In the genomic region with DNA sequence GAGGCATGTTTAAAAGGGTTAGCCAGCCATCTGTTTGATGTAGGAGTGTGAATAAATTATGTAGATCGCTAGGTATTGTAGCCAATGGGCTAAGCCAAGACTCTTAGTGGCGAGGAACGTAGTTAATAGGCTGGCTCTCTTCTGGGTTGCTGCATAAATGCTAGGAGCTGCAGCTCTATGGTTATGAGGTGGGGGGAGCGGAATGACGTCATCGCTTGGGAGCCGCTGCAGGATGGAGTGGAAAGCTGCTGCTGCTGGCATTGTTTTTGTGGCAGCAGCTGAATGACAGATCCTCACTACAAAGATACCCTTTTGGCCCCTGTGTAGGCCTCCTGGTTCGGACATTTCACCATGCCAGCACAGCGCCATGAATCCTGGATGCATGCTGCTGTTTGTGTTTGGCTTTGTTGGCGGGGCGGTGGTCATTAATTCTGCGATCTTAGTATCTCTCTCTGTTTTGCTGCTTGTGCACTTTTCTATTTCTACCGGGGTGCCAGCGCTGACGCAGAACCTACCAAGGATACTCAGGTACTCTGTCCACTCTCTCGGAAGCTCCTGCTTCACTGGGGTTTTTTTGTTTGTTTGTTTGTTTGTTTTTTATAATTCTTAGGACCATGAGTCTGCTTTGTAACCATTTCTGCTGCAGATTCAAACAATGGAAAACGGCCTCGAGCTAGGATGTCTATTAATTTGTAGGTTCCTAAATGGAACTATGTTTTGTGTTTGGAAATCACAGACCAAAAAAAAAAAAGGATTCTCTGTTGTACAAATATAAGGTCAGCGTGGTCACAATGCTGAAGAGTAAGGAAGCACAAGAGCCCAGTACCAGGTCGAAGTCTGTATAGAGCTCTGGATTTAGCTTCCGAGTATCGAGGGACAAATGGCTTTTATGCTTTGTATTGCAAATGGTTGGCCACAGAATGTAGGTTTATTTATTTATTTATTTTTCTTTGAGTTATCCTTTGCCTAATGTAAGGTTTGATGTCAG, we compare ENCODE assay signal across 8 mouse cellular contexts. TPM values are rescaled to one million over a fixed set of nuclear protein-coding genes. Genes with fewer than 3 reads are reported as not detected.
DNase-seq lines count a peak whose midpoint lies in the region; ATAC-seq and TF ChIP-seq lines count a peak whose summit lies in the region.

No protein-coding gene starts in this region.

- H3K4me1 ChIP-seq in cortical plate, adult 2 months (ENCODE audit: control insufficient read depth, insufficient read depth, low read length), result peaks cover 4% of the 10 kb centered on the region
- peaks cover 29% of the 10 kb centered on the region for H3K4me1 ChIP-seq in hindbrain, embryonic 13.5 days (replicated peaks)
- H3K4me1 ChIP-seq in lung, embryonic 16.5 days (replicated peaks; ENCODE audit: control insufficient read depth, insufficient read depth, low read length), result peaks cover 2% of the 10 kb centered on the region
- no peaks in the 10 kb centered on the region for H3K4me1 ChIP-seq in thymus, adult 2 months (replicated peaks; ENCODE audit: control insufficient read depth, insufficient read depth, low read length)

- peak overlapping the region; percentile 76 for H3K4me2 ChIP-seq in hindbrain, embryonic 13.5 days
- peak overlapping the region; percentile 59 for H3K4me2 ChIP-seq in lung, embryonic 16.5 days (ENCODE audit: low read depth, low read length)

- TF ChIP-seq POLR2A in cortical plate, adult 2 months (IDR thresholded peaks at IDR 0.05; ENCODE audit: extremely low read depth, insufficient read depth, low read length), result peak; percentile 96
- no peak for TF ChIP-seq POLR2A in thymus, adult 2 months (IDR thresholded peaks at IDR 0.05; ENCODE audit: control insufficient read depth, extremely low read depth, insufficient read depth, low read length, poor library complexity)

- H3K36me3 ChIP-seq in hindbrain, embryonic 13.5 days, result peaks cover 8% of the 10 kb centered on the region
- H3K36me3 ChIP-seq in lung, embryonic 16.5 days (ENCODE audit: control insufficient read depth, insufficient read depth, low read length), result no peaks in the 10 kb centered on the region
- peaks cover 9% of the 10 kb centered on the region; the same call in 1 of the 2 replicates for H3K36me3 ChIP-seq in thymus, adult 2 months (ENCODE audit: control insufficient read depth, insufficient read depth, low read length)

- peak; percentile 74 for DNase-seq in adrenal gland, adult 8-10 months
- peak; percentile 75 for DNase-seq in gastrocnemius, adult 2 months
- peak; percentile 87 to 96 for DNase-seq in layer of hippocampus, postnatal 14 days (ENCODE audit: low spot score in 2 of 2)
- DNase-seq in retina, postnatal 1 day, result peak; percentile 98
- DNase-seq in thymus, adult 2 months, result no peak

- peak; percentile 100 for ATAC-seq in hindbrain, embryonic 13.5 days (ENCODE audit: low FRiP score)
- ATAC-seq in lung, embryonic 16.5 days (ENCODE audit: low read depth), result peak; percentile 95

- no peaks in the 10 kb centered on the region for H3K27me3 ChIP-seq in hindbrain, embryonic 13.5 days
- no peaks in the 10 kb centered on the region for H3K27me3 ChIP-seq in lung, embryonic 16.5 days (ENCODE audit: control insufficient read depth, insufficient read depth, low read depth, low read length)
- no peaks in the 10 kb centered on the region for H3K27me3 ChIP-seq in thymus, adult 2 months (ENCODE audit: control insufficient read depth, insufficient read depth, low read length)

- H3K9ac ChIP-seq in hindbrain, embryonic 13.5 days, result peak overlapping the region; percentile 82
- peak overlapping the region; percentile 50 for H3K9ac ChIP-seq in lung, embryonic 16.5 days (ENCODE audit: low read length)

- TF ChIP-seq CTCF in cortical plate, adult 2 months (IDR thresholded peaks at IDR 0.05; ENCODE audit: extremely low read depth, insufficient read depth, low read length), result no peak
- no peak for TF ChIP-seq CTCF in gastrocnemius, adult 2 months (IDR thresholded peaks at IDR 0.05)
- no peak for TF ChIP-seq CTCF in thymus, adult 2 months (IDR thresholded peaks at IDR 0.05; ENCODE audit: borderline replicate concordance, control insufficient read depth, extremely low read depth, insufficient read depth, low read length, poor library complexity)

- intact Hi-C loops in gastrocnemius, adult 2 months (cut with DNase I), result no loop called here

- WGBS in hindbrain, embryonic 13.5 days, result 2% methylated on average over 22 of the region's 22 CpGs
- WGBS in lung, embryonic 16.5 days, result 5% methylated on average over 22 of the region's 22 CpGs
- WGBS in thymus, adult 2 months, result 89% methylated on average over 22 of the region's 22 CpGs

- H3K9me3 ChIP-seq in hindbrain, embryonic 13.5 days, result no peaks in the 10 kb centered on the region
- H3K9me3 ChIP-seq in lung, embryonic 16.5 days (ENCODE audit: control insufficient read depth, low read length), result no peaks in the 10 kb centered on the region

- peak overlapping the region; percentile 52 for H3K27ac ChIP-seq in cortical plate, adult 2 months (ENCODE audit: insufficient read depth, low read length)
- H3K27ac ChIP-seq in gastrocnemius, adult 2 months, result peak overlapping the region; percentile 76
- H3K27ac ChIP-seq in hindbrain, embryonic 13.5 days, result peak overlapping the region; percentile 98
- peak overlapping the region; percentile 0; the same call in 1 of the 2 replicates for H3K27ac ChIP-seq in lung, embryonic 16.5 days (ENCODE audit: low read length)
- H3K27ac ChIP-seq in thymus, adult 2 months (ENCODE audit: control insufficient read depth, insufficient read depth, low read length), result no peak overlapping the region

- H3K4me3 ChIP-seq in cortical plate, adult 2 months (ENCODE audit: insufficient read depth, low read length), result peak overlapping the region; percentile 72
- peak overlapping the region; percentile 70 for H3K4me3 ChIP-seq in gastrocnemius, adult 2 months
- H3K4me3 ChIP-seq in hindbrain, embryonic 13.5 days, result peak overlapping the region; percentile 65
- H3K4me3 ChIP-seq in lung, embryonic 16.5 days (ENCODE audit: low read length), result peak overlapping the region; percentile 46
- H3K4me3 ChIP-seq in thymus, adult 2 months (ENCODE audit: control insufficient read depth, insufficient read depth, low read length), result no peak overlapping the region

RNA-seq across cellular contexts. Expression of a gene that starts 48.4 kb away (rescaled TPM):
- total RNA-seq in adrenal gland, adult 8-10 months (2022), result 100 to 1,000 TPM in 2 of 4 experiments, 10 to 100 TPM in 2; 93.5 to 138 (median 115) TPM
- polyA plus RNA-seq in cortical plate, adult 2 months (2012; rRNA removed), result 126 and 130 TPM in 2 replicates
- 100 to 1,000 TPM; 154 to 161 TPM for total RNA-seq in gastrocnemius, adult 2 months (2021)
- 96.8 and 98.6 TPM in 2 replicates for polyA plus RNA-seq in hindbrain, embryonic 13.5 days (2015; fragmentation: Nextera tagmentation; extraction: Ambion mirVana)
- total RNA-seq in layer of hippocampus, postnatal 14 days (2021), result 100 to 1,000 TPM; 218 to 238 TPM
- 35.0 and 36.2 TPM in 2 replicates for polyA plus RNA-seq in lung, embryonic 16.5 days (2015; fragmentation: Nextera tagmentation; extraction: Ambion mirVana)
- 22.0 and 32.6 TPM in 2 replicates for polyA plus RNA-seq in thymus, adult 2 months (2012; rRNA removed)
